Mouse (Mus musculus) adrenal gland, postnatal 25 days (tissue): Measurements from ENCODE around the gene Gm15517. TPM values are rescaled to one million over a fixed set of nuclear protein-coding genes. Genes with fewer than 3 reads are reported as not detected.
A peak's percentile ranks its signal among the peaks of the same experiment; 100 is the strongest.
"Not testable (repeated sequence)": the region's sequence is repeated elsewhere in the genome, so short reads cannot be mapped to it uniquely, and the experiment has no call there.

Source experiments
- DNase-seq: peaks from one replicate; pipeline ENCODE4 v3.0.0; 2021; ENCODE audit warnings: mixed read lengths
- total RNA-seq: library from RNA; stranded (reverse); gene quantifications from 2 replicates; pipeline ENCODE4 v1.2.3, GENCODE M21; 2021

Gm15517 gene
- total RNA-seq, 1 experiment from 2014 or later = not detected

- no peak for DNase-seq
Observed at GRCm38 (mm10) chr7:44271309-44271708, 10.1 kb downstream of the Gm15517 start.

GRCm38 (mm10) chr7:44272546-44272945, 11.3 kb downstream of the Gm15517 start:
- DNase-seq = no peak

- no peak for DNase-seq
Observed at GRCm38 (mm10) chr7:44273446-44273845, 12.2 kb downstream of the Gm15517 start.

- no peak for DNase-seq
Observed at GRCm38 (mm10) chr7:44274096-44274495, 12.8 kb downstream of the Gm15517 start.

DNA sequence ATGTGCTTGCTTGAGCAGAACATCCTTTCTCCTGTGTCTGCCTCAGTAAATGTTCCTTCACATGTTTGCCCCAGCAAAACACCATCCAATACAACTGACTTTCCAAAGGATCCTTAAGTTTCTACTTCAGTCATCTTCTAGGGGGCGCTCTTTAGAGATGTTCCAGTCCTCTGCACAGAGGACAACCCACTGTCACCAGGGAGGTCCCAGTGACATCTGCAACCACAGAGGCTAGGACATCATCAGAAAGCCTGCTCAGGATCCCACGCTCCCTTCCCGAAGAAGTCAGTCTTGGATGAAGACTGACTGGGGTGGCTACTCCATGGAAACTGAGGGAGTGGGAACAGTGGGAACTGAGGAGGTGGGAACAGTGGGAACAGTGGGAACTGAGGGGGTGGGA, 14.3 kb downstream of the Gm15517 start:
- no peak for DNase-seq

DNA sequence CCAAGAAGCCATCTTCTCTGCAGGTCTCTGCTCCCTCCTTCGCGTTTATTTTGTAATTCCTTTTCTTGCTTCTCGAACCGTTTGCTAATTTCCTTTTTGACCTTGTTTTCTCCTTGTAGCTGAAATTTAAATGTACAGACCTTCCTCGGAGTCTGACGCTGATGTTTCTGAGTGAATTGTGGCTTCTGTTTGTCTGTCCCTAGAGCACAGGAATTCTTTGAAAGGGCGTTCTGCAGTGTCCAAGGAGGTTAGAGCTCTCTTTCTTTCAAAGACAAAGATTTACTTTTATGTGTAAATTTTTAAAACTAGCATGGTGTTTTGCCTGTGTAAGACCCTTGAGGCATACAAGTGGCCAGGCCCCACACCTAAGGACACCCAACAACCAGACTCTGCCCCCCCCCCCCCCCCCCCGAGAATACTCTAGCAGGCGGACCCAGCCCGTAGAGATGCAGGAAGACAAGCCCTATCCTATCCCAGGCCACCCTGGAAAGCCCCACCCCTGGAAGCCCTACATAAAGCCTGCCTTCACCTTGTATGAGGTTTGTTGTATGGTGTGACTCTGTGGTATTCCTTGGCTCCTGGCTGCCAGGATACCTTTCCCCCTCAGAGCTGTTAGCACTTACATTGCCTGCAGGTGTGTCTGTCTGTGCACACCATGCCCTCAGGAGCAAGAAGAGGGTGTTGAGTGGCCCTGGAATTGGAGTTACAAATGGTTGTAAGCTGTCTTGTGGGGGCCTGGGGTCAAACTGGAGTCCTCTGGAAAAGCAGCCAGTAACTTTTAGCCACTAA, 15.4 kb downstream of the Gm15517 start:
- DNase-seq = no peak

- DNase-seq = peak; percentile 25
Observed at GRCm38 (mm10) chr7:44277250-44277622, 16.0 kb downstream of the Gm15517 start.

DNA sequence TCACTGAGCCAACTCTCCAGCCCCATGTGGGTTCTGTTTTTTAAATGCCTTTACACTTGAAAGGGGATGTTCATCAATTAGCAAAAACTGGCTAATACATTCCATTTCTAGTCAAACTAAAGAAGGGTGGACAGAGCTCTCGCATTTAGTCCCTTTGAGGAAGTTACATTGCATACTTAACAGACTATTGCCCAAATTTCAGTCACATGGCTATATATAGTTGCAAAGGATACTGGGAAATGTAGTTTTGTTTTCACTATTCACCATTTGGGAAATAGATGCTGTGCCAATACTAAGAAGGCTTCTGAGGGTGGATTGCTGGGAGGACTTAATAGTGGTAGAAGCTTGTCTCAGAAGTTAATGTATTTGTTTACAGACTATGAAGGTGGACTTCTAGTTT, 19.7 kb downstream of the Gm15517 start:
- DNase-seq = no peak

GRCm38 (mm10) chr7:44281586-44281985, 20.3 kb downstream of the Gm15517 start:
- DNase-seq = no peak

- no peak for DNase-seq
Observed at GRCm38 (mm10) chr7:44287760-44288159, 26.5 kb downstream of the Gm15517 start.

DNA sequence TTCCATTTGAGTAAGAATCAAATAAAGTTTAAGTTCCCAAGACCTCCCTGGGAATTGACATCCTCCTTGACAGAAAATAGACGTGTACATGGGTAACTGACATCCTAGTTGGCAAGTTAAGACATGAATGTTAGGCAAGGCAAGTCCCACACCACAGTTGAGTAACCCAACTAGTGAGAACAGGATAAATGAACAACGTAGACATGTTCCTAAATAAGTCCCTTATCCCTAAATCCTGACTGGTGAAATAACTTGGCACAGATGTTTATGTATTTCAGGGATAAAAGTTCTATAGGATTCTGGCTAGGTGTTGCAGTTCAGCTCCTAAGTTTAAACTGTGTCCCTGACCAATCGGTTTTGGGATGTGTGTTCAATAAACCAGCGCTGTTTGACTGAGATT, 29.7 kb downstream of the Gm15517 start:
- no peak for DNase-seq

DNA sequence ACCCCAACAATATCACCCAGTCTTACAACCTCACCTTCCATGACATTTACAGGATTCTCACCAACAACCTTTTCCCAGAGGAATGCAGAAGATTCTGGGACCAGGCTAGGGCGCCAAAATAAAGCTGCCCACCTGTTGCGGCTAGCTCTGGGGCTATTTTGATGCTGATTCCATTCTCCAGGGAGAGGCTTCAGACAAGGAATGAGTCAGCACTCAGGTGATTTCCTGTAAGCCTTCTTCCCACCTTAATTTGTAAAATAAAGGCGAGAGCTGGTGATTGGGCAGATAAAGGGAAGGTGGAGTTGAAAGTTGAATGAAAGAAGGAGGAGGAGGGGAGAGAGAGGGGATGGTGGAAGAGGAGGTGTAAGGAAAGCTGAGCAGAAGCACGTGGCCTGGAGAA, 30.2 kb downstream of the Gm15517 start:
- DNase-seq = no peak

DNA sequence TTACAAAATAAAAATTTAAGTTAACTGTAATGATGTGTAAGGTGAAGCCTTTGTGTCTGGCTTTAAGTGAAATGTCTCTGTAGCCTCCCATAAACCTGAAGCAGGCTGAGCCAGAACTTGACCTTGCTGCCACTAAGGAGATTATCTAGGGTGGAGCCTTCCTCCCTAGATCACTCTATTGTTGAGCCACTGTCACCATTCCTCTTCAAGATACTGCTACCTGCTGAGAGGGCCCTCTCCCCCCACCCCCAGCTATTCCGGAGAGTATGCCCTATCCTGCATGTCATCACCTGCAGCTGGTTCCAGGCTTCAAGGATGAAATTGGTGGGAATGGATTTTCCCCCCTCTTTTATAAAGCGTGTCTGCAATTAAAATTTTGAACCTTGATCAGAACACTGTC, 36.3 kb downstream of the Gm15517 start:
- not testable (repeated sequence) for DNase-seq

DNA sequence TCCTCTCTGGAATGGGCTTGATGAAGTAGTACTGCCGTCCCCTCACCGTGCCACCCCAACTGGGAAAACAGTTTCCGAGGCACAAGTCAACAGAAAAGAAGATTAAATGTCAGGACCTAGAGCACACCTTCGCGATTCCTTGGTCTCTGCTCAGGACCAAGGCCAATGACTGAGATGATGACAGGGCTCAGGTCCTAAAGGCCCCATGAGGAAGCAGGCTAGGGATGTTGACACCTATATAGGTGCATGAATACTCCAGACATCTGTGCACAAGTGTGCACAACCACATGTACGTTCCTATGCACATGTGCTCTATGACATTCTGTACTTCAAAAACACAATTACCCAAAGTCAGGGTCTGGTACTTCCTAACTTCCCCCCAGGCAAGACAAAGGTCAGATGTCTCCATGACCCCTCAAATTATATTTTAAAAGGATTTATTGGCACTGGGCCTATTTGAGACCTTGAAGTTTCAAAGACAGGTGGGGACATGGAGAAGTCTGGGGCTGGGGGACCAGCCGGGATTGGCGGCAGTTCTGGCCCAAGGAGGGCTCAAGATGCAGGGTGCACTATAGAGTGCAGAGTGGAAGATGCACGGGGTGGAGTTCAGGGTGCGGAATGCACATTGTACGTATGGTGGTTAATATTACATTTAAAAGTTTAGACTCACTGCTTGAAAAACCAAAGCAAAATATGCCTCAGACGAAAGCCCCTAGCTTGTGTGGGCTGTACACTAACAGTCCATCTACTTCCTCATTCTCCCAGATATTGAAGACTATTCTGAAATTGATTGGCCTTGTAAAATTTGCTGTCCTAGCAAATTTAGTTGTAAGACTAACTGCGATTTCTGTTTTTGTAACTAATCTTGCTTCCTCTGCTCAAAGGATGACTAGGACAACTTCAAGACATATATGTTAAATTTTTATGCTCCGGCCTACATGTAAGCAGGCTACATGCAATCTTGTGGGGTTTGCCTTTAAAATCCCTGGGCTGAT, 42.4 kb downstream of the Gm15517 start:
- DNase-seq = no peak

- DNase-seq = no peak
Observed at GRCm38 (mm10) chr7:44304463-44304774, 43.2 kb downstream of the Gm15517 start.

DNA sequence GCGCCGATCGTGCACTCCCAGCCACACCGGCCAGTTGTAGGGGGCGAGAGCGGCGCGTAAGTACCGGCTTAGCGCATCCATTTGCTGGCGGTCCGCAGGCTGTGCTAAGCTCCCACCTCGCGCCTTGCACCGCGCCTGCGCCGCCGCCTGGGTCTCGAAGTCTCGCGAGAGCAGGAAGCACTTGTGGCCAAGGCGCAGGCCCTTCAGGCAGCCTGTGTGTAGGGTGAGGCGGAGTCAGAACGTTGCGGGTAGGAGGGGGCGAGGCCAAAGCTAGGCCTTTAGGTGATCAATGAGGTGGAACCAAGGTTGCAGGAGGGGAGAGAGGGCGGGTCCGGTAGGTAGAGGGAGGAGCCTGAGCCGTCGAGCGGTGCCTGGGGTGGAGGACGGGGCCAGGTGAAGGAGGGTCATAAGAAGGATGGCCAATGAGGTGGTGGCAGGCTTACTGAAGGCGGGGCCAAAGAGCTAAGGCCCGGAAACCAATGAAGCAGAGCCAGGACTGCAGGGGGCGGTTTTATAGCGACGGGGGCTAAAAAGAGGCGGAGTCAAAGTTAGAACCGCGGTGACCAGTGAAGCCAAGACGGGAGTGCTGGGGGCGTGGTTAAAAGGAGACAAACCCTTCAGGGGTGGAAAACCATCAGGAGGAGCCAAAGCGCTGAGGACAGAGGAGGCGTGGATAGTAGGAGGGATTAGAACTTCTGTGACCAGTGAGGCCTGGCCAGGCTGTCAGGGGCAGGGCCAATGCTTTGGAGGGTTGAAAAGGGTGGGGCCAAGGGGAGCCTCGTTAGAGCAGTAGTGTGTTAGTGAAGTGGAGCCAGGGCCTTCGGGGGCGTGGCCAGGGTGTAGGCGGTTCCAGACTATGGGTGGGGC, 43.8 kb downstream of the Gm15517 start:
- peak; percentile 94 for DNase-seq

- DNase-seq = peak; percentile 6
Observed at GRCm38 (mm10) chr7:44305686-44306085, 44.4 kb downstream of the Gm15517 start.

DNA sequence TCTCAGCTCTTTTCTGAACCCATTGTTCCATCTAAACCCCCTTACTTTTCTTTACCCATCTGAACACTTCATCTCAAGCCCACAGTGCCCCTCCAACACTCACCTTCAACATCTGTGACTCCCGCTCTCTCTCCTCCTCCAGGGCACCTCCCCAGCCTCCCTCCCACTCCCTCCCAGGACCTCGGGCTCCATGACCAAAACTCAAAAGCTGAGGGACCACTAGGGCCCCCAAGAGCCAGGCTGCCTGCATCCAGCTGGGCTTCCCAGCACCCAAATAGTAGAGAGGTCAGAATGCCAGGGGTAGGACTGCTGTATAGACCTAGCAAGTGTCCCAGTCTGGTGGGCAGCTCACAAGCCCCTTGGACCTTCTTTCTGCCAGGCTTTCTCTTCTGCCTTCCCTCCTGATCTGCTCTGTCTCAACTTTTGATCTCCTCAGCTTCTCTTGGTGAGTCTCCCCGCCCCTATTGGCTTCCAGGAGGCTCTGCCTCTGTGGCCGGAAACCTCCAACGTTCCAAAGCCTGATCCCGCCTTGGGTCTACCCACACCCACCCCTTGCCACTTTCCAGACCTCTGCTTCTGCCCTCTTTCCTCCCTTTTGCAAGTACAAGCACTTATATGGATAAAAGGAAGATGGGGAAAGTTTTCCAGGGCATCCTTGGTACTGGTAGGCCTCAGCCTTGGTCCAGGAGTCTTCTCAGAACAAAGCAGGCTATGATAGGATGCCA, 45.4 kb downstream of the Gm15517 start, which contains the start of gene Clec11a:
Gene Clec11a, minus strand, starts transcription at position 387 of the 725 bp plus-strand sequence.
- DNase-seq = no peak

DNA sequence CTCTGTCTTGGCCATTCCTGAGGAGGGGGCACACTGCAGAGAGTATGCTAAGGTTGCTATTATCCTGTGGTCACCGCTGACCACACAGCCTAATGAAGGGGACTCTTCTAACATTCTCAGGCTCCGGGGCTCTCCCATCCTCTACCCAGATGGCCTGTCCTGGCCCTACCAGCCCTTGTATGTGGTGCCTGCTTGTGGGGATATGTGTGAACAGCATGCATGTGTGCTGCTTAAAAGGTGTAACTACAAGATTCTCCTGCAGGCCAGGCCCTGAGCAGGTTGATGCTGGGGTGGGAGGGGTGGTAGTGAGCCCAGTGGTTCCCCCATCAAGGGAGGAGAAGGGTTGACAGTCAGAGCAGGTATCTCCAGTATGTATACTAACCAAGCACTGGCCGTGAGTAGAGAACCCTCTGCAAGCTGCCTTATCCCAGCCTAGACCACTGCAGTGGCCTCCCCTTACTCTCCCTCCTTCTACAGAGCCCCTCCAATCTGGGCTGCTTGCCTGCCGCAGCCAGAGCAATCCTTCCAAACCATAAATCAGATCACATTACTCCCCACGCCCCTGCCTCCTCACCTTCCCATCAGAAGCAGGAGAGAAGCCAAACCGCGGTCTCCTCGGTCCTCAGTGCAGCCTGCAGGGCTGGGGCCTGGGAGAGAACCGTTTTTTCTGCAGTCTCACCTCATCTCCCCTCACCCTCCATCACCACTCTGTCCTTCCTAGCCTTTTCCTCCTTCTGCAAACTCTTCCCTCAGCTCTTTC, 46.2 kb downstream of the Gm15517 start:
- no peak for DNase-seq

DNA sequence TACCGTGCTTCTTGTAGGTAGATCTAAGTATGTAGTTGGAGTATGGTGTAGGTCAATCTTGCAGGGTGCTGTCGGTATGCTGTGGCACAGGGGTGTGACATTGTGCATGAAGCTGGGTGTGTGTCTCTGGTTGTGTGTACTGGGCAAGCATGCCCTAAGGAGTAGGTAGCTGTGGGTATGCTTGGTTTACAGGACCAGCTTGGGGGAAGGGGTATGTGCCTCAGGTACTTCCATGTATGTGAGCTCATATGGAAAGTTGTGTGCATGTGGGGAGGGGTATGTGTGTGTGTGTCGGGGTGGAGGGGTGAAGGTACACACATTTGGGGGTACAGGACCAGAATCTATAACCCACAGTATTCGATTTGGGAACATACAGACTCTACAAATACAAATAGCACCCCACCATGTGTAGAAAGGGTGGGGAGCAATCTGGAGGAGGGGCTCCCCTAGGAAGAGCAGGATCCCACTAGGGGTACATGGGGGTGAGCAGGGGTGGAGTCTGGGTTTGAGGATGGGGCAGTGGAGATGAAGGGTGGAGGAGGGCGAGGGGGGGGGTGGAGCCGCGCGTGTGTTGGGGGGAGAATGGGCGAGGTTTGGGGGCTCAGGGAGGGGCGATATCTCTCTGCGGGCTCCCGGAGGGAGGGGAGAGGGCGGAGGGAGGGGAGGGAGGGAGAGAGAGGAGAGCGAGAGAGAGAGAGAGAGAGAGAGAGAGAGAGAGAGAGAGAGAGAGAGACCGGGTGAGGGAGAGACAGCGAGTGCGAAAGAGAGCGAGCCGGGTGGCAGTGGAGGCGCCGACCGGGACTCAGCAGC, 48.4 kb downstream of the Gm15517 start, which contains the start of gene Shank1:
Gene Shank1, plus strand, starts transcription at position 779 of the 810 bp plus-strand sequence.
- DNase-seq = no peak
